Comparison of ENCODE assay signal across 26 mouse cellular contexts in genomic region chr1:194688161-194688560, GRCm38 (mm10).
DNase-seq lines count a peak whose midpoint lies in the region; ATAC-seq and TF ChIP-seq lines count a peak whose summit lies in the region.
"Had no signal": no experiment of that assay in that cellular context is flagged by ENCODE, and none has a peak within 500 bp of the region (broad histone marks: within the 10 kb centered on the region; RNA-seq: fewer than 3 reads in every experiment).

No protein-coding gene starts in this region.

- H3K9ac ChIP-seq in heart, adult 2 months (ENCODE audit: low read depth, low read length): no peak overlapping the region
- no peak overlapping the region for H3K9ac ChIP-seq in heart, embryonic 14.5 days (ENCODE audit: low read length)
- no peak overlapping the region for H3K9ac ChIP-seq in stomach, postnatal 0 days (ENCODE audit: low read length)
- H3K9ac ChIP-seq: embryonic facial prominence, embryonic 13.5 days; hindbrain, embryonic 14.5 days; limb, embryonic 15.5 days; liver, embryonic 13.5 days had no signal

- peaks cover 37% of the 10 kb centered on the region for H3K36me3 ChIP-seq in heart, adult 2 months (ENCODE audit: control insufficient read depth, insufficient read depth, low read length)
- no peaks in the 10 kb centered on the region for H3K36me3 ChIP-seq in heart, embryonic 14.5 days (ENCODE audit: control insufficient read depth, insufficient read depth, low read length)
- H3K36me3 ChIP-seq in stomach, postnatal 0 days (ENCODE audit: control insufficient read depth, insufficient read depth, low read length): no peaks in the 10 kb centered on the region
- H3K36me3 ChIP-seq: embryonic facial prominence, embryonic 13.5 days; limb, embryonic 10.5 days; limb, embryonic 15.5 days; liver, embryonic 13.5 days had no signal

- no peaks in the 10 kb centered on the region for H3K9me3 ChIP-seq in heart, embryonic 14.5 days (ENCODE audit: control insufficient read depth, low read length)
- H3K9me3 ChIP-seq in stomach, postnatal 0 days (ENCODE audit: control insufficient read depth, low read length): no peaks in the 10 kb centered on the region
- H3K9me3 ChIP-seq: embryonic facial prominence, embryonic 13.5 days; limb, embryonic 10.5 days; limb, embryonic 15.5 days; liver, embryonic 13.5 days had no signal

- H3K79me2 ChIP-seq in heart, adult 2 months (replicated peaks; ENCODE audit: control insufficient read depth, insufficient read depth, low read length): peaks cover 2% of the 10 kb centered on the region; the same call in 1 of the 2 replicates

- H3K4me2 ChIP-seq in heart, embryonic 14.5 days (ENCODE audit: low read length): peak overlapping the region; percentile 2; the same call in 1 of the 2 replicates
- no peak overlapping the region for H3K4me2 ChIP-seq in stomach, postnatal 0 days (replicated peaks; ENCODE audit: low read depth)
- H3K4me2 ChIP-seq: embryonic facial prominence, embryonic 13.5 days; hindbrain, embryonic 14.5 days; limb, embryonic 15.5 days; liver, embryonic 13.5 days had no signal

- intact Hi-C loops in heart, adult 2 months (cut with DNase I): no loop called here
- intact Hi-C loops in heart, postnatal 14 days (cut with DNase I): no loop called here

- TF ChIP-seq POLR2A in heart, adult 2 months (IDR thresholded peaks at IDR 0.05; ENCODE audit: insufficient read depth, low read depth, low read length): no peak

- 26% methylated on average over 2 of the region's 2 CpGs for WGBS in heart, adult 2 months
- 12% methylated on average over 2 of the region's 2 CpGs for WGBS in heart, embryonic 14.5 days
- 21% methylated on average over 2 of the region's 2 CpGs for WGBS in stomach, postnatal 0 days

- ATAC-seq in heart, embryonic 14.5 days (ENCODE audit: insufficient number of reproducible peaks, insufficient read depth, low FRiP score, low read depth): 0 out of 2 replicates have a peak, but pooled peaks have one; percentile 9
- ATAC-seq in stomach, postnatal 0 days (ENCODE audit: low FRiP score, low TSS enrichment): no peak
- ATAC-seq: intestine, postnatal 0 days had no signal

- H3K27ac ChIP-seq in heart, adult 2 months: peak overlapping the region; percentile 52
- peak overlapping the region; percentile 59 to 79 for H3K27ac ChIP-seq in heart, embryonic 14.5 days (replicated peaks in 1 of 2; ENCODE audit: control insufficient read depth in 1 of 2, insufficient read depth in 1 of 2, low read depth in 2 of 2, low read length in 2 of 2)
- H3K27ac ChIP-seq in stomach, postnatal 0 days (replicated peaks): no peak overlapping the region
- H3K27ac ChIP-seq: embryonic facial prominence, embryonic 13.5 days; hindbrain, embryonic 14.5 days; limb, embryonic 10.5 days; limb, embryonic 15.5 days; liver, embryonic 13.5 days had no signal

- H3K4me3 ChIP-seq in heart, adult 2 months: no peak overlapping the region
- H3K4me3 ChIP-seq in heart, embryonic 14.5 days (ENCODE audit: control insufficient read depth in 1 of 2, insufficient read depth in 1 of 2, low read depth in 1 of 2, low read length in 2 of 2): no peak overlapping the region
- no peak overlapping the region for H3K4me3 ChIP-seq in stomach, postnatal 0 days (ENCODE audit: low read depth, low read length)
- H3K4me3 ChIP-seq: embryonic facial prominence, embryonic 13.5 days; erythroblast, embryonic 14.5 days; limb, embryonic 10.5 days; limb, embryonic 15.5 days; liver, embryonic 13.5 days had no signal

- H3K4me1 ChIP-seq in heart, adult 2 months (ENCODE audit: control insufficient read depth, insufficient read depth, low read length): peaks cover 23% of the 10 kb centered on the region
- peaks cover 17 to 44% of the 10 kb centered on the region in 2 experiments for H3K4me1 ChIP-seq in heart, embryonic 14.5 days (ENCODE audit: control insufficient read depth in 2 of 2, insufficient read depth in 2 of 2, low read length in 2 of 2)
- H3K4me1 ChIP-seq in stomach, postnatal 0 days (replicated peaks; ENCODE audit: control insufficient read depth, insufficient read depth): no peaks in the 10 kb centered on the region
- H3K4me1 ChIP-seq: liver, embryonic 13.5 days had no signal

- no peak for TF ChIP-seq EP300 in heart, adult 2 months (IDR thresholded peaks at IDR 0.05; ENCODE audit: insufficient read depth, low read depth, low read length)
- no peak for TF ChIP-seq EP300 in stomach, postnatal 0 days (optimal IDR thresholded peaks at IDR 0.05)

- no peak for DNase-seq in heart, adult 2 months
- no peak for DNase-seq in heart, adult 11 months
- DNase-seq in heart, postnatal 14 days: no peak
- DNase-seq in 3T3-L1 (ENCODE audit: low read depth, low spot score) (peak; percentile 68), NIH3T3 (ENCODE audit: low read depth) (peak; percentile 66)
- no peak for DNase-seq in kidney, adult 18-20 months
- no peak for DNase-seq in stomach, postnatal 0 days (ENCODE audit: low spot score)
- DNase-seq: adrenal gland, postnatal 10 days; B cell, adult 2 months; cerebellum, adult 11 months; cerebellum, adult 9-10 months; gastrocnemius, postnatal 25 days; kidney, postnatal 14 days; layer of hippocampus, adult 9-11 months; liver, embryonic 13.5 days; lung, adult 18-20 months; midbrain, embryonic 14.5 days; right cerebral cortex, postnatal 4 days; thymus, postnatal 4 days had no signal

- H3K27me3 ChIP-seq in heart, adult 2 months (ENCODE audit: control insufficient read depth, insufficient read depth, low read length): no peaks in the 10 kb centered on the region
- no peaks in the 10 kb centered on the region for H3K27me3 ChIP-seq in heart, embryonic 14.5 days (ENCODE audit: control insufficient read depth, insufficient read depth, low read length)
- no peaks in the 10 kb centered on the region for H3K27me3 ChIP-seq in stomach, postnatal 0 days (ENCODE audit: control insufficient read depth, insufficient read depth, low read length)
- H3K27me3 ChIP-seq: embryonic facial prominence, embryonic 13.5 days; limb, embryonic 15.5 days; liver, embryonic 13.5 days had no signal

- no peak for TF ChIP-seq CTCF in heart, adult 2 months (IDR thresholded peaks at IDR 0.05)
- TF ChIP-seq CTCF in stomach, postnatal 0 days (IDR thresholded peaks at IDR 0.05; ENCODE audit: low read depth): no peak

Comparison
In these comparisons a context has a peak if more than half of its experiments do, and no peak if none do; other contexts are left out.
1. DNase-seq: peak in 3T3-L1 (single experiment) and NIH3T3 (single experiment); none in heart, adult 2 months (0 of 2), heart, adult 11 months (single experiment), heart, postnatal 14 days (0 of 2), kidney, adult 18-20 months (single experiment) and stomach, postnatal 0 days (single experiment).